Mouse (Mus musculus): ENCODE data around the gene Prss34.
A peak's percentile ranks its signal among the peaks of the same experiment; 100 is the strongest.

Prss34 gene

GRCm38 (mm10) chr17:25318354-25318753 lies 20.2 kb downstream of the Prss34 start, which contains the start of gene Prss29:
Gene Prss29, plus strand, starts transcription at chr17:25318654.
- no peak for DNase-seq (ENCODE audit: low read depth, low spot score)

- no peak for DNase-seq (ENCODE audit: low read depth, low spot score)
Measured at GRCm38 (mm10) chr17:25320819-25321218, 22.6 kb downstream of the Prss34 start.

- no peak for DNase-seq (ENCODE audit: low read depth, low spot score)
Measured at GRCm38 (mm10) chr17:25322930-25323329, 24.7 kb downstream of the Prss34 start.

- DNase-seq (ENCODE audit: low read depth, low spot score): no peak
Measured at GRCm38 (mm10) chr17:25332321-25332720, 34.1 kb downstream of the Prss34 start.

- DNase-seq (ENCODE audit: low read depth, low spot score): peak; percentile 62
Measured at GRCm38 (mm10) chr17:25333943-25334342, 35.7 kb downstream of the Prss34 start.

- DNase-seq (ENCODE audit: low read depth, low spot score): no peak
Measured at GRCm38 (mm10) chr17:25338218-25338617, 40.0 kb downstream of the Prss34 start.

GRCm38 (mm10) chr17:25340003-25340402 lies 41.8 kb downstream of the Prss34 start:
- no peak for DNase-seq (ENCODE audit: low read depth, low spot score)

- no peak for DNase-seq (ENCODE audit: low read depth, low spot score)
Measured at GRCm38 (mm10) chr17:25341490-25341889, 43.3 kb downstream of the Prss34 start.

- no peak for DNase-seq (ENCODE audit: low read depth, low spot score)
Measured at GRCm38 (mm10) chr17:25345462-25345861, 47.3 kb downstream of the Prss34 start, which contains the start of gene Tpsab1. Gene Tpsab1, minus strand, starts transcription at chr17:25345562.

All from A20 (cell line).